Mouse (Mus musculus): ENCODE results near the gene Macrod2. TPM values are rescaled to one million over a fixed set of nuclear protein-coding genes. Genes with fewer than 3 reads are reported as not detected.

The Macrod2 gene
- polyA plus RNA-seq, 2 experiments: 2.1 to 7.7 TPM

DNA sequence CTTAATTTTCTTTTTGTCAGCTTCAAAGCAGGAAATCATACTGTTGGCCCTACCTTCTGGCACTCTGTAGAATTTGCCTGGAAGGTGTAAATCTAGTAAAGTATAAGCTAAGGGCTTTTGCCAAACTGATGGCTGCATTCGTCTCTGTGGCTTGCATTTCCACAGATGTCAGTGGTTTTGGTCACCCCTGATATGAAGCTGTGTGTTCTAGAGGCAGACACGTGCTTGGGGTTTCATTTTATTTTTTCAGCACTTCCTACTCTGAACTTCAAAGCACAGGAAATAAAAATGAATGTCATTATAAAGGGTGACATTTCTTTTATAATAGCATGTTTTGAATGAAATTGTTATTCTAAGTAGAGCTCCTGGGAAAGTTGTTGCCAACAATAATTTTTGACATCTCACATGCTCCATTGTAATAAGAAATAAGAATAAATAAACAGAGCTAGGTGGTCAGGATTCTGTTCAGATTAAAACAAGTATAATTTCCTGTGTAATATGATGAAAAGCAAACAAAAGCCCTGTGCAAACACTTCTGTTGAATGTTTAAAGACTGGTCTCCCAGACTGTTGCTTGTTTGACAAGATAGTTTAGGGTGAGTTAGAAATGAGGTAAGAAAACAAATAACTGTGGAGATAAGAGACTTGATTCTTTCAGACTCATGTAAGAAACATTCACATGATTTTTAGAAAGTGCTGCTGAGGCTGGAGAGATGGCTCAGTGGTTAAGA, 424.4 kb downstream of the Macrod2 start:
- 11% methylated on average over 2 of the region's 2 CpGs for WGBS (ENCODE audit: insufficient replicate concordance)
- Histone ChIP-seq H3K9ac (replicated peaks) (no peak overlapping the region), H3K9me3 (ENCODE audit: control insufficient read depth, low read length) (no peaks in the 10 kb centered on the region), H3K4me1 (replicated peaks; ENCODE audit: control insufficient read depth in 2 of 2, insufficient read depth in 2 of 2, low read length in 1 of 2) (no peaks in the 10 kb centered on the region), H3K36me3 (replicated peaks; ENCODE audit: control insufficient read depth, insufficient read depth, low read depth) (no peaks in the 10 kb centered on the region), H3K27me3 (ENCODE audit: control insufficient read depth, insufficient read depth, low read length) (no peaks in the 10 kb centered on the region), H3K27ac (no peak overlapping the region), H3K4me3 (ENCODE audit: insufficient read depth in 1 of 2, low read depth in 2 of 2, low read length in 2 of 2) (no peak overlapping the region), H3K4me2 (ENCODE audit: low read depth) (no peak overlapping the region)
- ATAC-seq (ENCODE audit: insufficient read depth) (no peak), DNase-seq (ENCODE audit: low read depth in 3 of 3, low spot score in 3 of 3) (no peak)
- TF ChIP-seq EP300 (IDR thresholded peaks at IDR 0.05; ENCODE audit: low read depth) (no peak), CTCF (IDR thresholded peaks at IDR 0.05; ENCODE audit: low read depth) (no peak)

DNA sequence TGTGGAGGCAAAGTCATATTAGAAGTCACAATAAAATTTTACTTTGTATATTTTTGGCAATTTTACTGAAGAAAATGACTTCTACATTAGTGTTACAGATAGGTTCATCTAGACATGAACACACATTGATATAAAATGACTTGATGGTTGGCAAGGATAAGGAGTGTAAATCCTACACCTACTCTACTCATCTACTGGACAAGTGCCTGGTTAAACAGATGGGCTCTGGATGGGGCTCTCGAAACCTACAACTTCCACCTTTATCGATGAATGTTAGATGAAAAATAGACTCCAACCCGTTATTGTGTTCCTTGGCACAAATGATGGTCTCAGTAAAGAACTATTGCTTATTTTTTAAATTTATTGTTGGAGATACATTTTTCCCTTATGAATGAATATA, 427.3 kb downstream of the Macrod2 start:
- no peak for TF ChIP-seq EP300 (IDR thresholded peaks at IDR 0.05; ENCODE audit: low read depth)
- TF ChIP-seq CTCF (IDR thresholded peaks at IDR 0.05; ENCODE audit: low read depth): no peak
- H3K36me3 ChIP-seq (replicated peaks; ENCODE audit: control insufficient read depth, insufficient read depth, low read depth): no peaks in the 10 kb centered on the region
- DNase-seq (ENCODE audit: low read depth in 3 of 3, low spot score in 3 of 3): no peak

DNA sequence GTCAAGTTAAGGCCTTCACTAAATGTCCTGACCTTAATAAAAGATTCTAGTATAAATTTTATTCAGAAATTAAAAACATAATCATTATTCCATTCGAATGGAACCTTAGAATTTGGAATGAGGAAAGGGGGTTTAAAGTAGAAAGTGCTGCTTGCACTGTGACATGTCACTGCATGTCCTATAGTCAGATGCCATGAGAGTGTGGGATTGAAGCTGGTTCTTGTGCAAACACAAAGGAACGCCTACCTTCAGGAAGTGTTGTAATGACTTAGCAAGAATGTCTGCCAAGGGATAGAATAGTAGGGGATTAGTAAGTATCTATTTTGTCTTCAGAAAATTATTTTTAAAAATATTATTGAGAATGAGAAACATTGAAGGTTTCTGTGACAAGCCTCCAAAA, 431.1 kb downstream of the Macrod2 start:
- ATAC-seq (ENCODE audit: insufficient read depth) (no peak), DNase-seq (ENCODE audit: low read depth in 3 of 3, low spot score in 3 of 3) (no peak)
- H3K4me1 ChIP-seq (replicated peaks; ENCODE audit: control insufficient read depth in 2 of 2, insufficient read depth in 2 of 2, low read length in 1 of 2): no peaks in the 10 kb centered on the region
- H3K9ac ChIP-seq (replicated peaks): no peak overlapping the region
- no peaks in the 10 kb centered on the region for H3K9me3 ChIP-seq (ENCODE audit: control insufficient read depth, low read length)
- no peak overlapping the region for H3K4me2 ChIP-seq (ENCODE audit: low read depth)
- 34% methylated on average over 2 of the region's 2 CpGs for WGBS (ENCODE audit: insufficient replicate concordance)
- H3K4me3 ChIP-seq (ENCODE audit: insufficient read depth in 1 of 2, low read depth in 2 of 2, low read length in 2 of 2): no peak overlapping the region
- no peak overlapping the region for H3K27ac ChIP-seq
- TF ChIP-seq CTCF (IDR thresholded peaks at IDR 0.05; ENCODE audit: low read depth): no peak
- TF ChIP-seq EP300 (IDR thresholded peaks at IDR 0.05; ENCODE audit: low read depth): no peak
- no peaks in the 10 kb centered on the region for H3K27me3 ChIP-seq (ENCODE audit: control insufficient read depth, insufficient read depth, low read length)
- no peaks in the 10 kb centered on the region for H3K36me3 ChIP-seq (replicated peaks; ENCODE audit: control insufficient read depth, insufficient read depth, low read depth)

More for the DNA sequence above, 427.3 kb downstream of the Macrod2 start:
- Histone ChIP-seq H3K4me1 (replicated peaks; ENCODE audit: control insufficient read depth in 2 of 2, insufficient read depth in 2 of 2, low read length in 1 of 2) (no peaks in the 10 kb centered on the region), H3K9me3 (ENCODE audit: control insufficient read depth, low read length) (no peaks in the 10 kb centered on the region), H3K4me3 (ENCODE audit: insufficient read depth in 1 of 2, low read depth in 2 of 2, low read length in 2 of 2) (no peak overlapping the region), H3K9ac (replicated peaks) (no peak overlapping the region), H3K4me2 (ENCODE audit: low read depth) (no peak overlapping the region), H3K27me3 (ENCODE audit: control insufficient read depth, insufficient read depth, low read length) (no peaks in the 10 kb centered on the region), H3K27ac (no peak overlapping the region)
- WGBS (ENCODE audit: insufficient replicate concordance): 69% methylated on average over 3 of the region's 3 CpGs
- ATAC-seq (ENCODE audit: insufficient read depth): no peak

DNA sequence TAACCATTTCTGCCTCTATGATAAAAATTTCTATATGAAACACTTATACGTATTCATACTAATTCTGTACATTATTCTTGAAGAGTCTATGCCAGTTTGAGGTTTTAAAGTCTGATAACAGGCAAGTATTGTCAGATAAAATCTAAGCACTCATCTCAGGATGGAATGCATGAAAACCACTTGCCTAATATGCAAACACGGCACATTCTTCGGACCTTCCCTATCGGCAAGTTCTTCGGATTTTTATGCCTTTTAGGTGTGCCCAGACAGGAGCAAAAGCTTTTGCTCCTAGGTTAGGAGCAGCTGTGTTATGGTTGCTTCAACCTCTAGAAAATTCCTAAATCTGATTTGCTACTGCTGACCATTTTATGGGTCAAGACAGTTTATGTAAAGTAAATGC, 433.8 kb downstream of the Macrod2 start:
- Histone ChIP-seq H3K9ac (replicated peaks) (no peak overlapping the region), H3K4me3 (ENCODE audit: insufficient read depth in 1 of 2, low read depth in 2 of 2, low read length in 2 of 2) (no peak overlapping the region), H3K4me1 (replicated peaks; ENCODE audit: control insufficient read depth in 2 of 2, insufficient read depth in 2 of 2, low read length in 1 of 2) (no peaks in the 10 kb centered on the region), H3K9me3 (ENCODE audit: control insufficient read depth, low read length) (no peaks in the 10 kb centered on the region), H3K27me3 (ENCODE audit: control insufficient read depth, insufficient read depth, low read length) (no peaks in the 10 kb centered on the region), H3K27ac (no peak overlapping the region), H3K36me3 (replicated peaks; ENCODE audit: control insufficient read depth, insufficient read depth, low read depth) (no peaks in the 10 kb centered on the region), H3K4me2 (ENCODE audit: low read depth) (no peak overlapping the region)
- TF ChIP-seq CTCF (IDR thresholded peaks at IDR 0.05; ENCODE audit: low read depth) (no peak), EP300 (IDR thresholded peaks at IDR 0.05; ENCODE audit: low read depth) (no peak)
- ATAC-seq (ENCODE audit: insufficient read depth) (no peak), DNase-seq (ENCODE audit: low read depth in 3 of 3, low spot score in 3 of 3) (no peak)
- WGBS (ENCODE audit: insufficient replicate concordance): 76% methylated on average over 5 of the region's 5 CpGs

DNA sequence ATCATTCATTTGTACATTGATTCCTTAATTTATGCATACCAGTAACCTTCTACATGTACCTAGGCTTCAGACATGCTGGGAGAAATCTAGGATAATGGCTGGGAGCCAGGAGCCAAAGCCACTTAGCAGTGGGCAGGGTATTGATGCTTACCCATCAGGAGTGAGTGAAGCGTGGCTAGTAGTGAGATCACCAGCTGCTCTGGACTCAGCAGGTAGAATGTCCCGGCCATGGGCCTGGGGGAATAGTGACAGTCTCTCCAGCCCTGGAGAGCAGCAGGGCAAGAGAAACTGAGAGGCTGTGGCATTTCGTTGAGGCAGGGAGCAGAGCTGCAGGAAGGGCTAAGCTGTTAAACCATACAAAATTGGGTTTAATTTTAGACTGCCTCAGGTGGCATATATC, 435.0 kb downstream of the Macrod2 start:
- H3K4me1 ChIP-seq (replicated peaks; ENCODE audit: control insufficient read depth in 2 of 2, insufficient read depth in 2 of 2, low read length in 1 of 2): no peaks in the 10 kb centered on the region
- no peak overlapping the region for H3K9ac ChIP-seq (replicated peaks)
- no peaks in the 10 kb centered on the region for H3K27me3 ChIP-seq (ENCODE audit: control insufficient read depth, insufficient read depth, low read length)
- WGBS (ENCODE audit: insufficient replicate concordance): 44% methylated on average over 3 of the region's 3 CpGs
- TF ChIP-seq EP300 (IDR thresholded peaks at IDR 0.05; ENCODE audit: low read depth) (no peak), CTCF (IDR thresholded peaks at IDR 0.05; ENCODE audit: low read depth) (no peak)
- no peaks in the 10 kb centered on the region for H3K36me3 ChIP-seq (replicated peaks; ENCODE audit: control insufficient read depth, insufficient read depth, low read depth)
- no peak for ATAC-seq (ENCODE audit: insufficient read depth)
- H3K4me3 ChIP-seq (ENCODE audit: insufficient read depth in 1 of 2, low read depth in 2 of 2, low read length in 2 of 2): no peak overlapping the region
- no peak overlapping the region for H3K4me2 ChIP-seq (ENCODE audit: low read depth)
- no peak overlapping the region for H3K27ac ChIP-seq
- no peak for DNase-seq (ENCODE audit: low read depth in 3 of 3, low spot score in 3 of 3)
- no peaks in the 10 kb centered on the region for H3K9me3 ChIP-seq (ENCODE audit: control insufficient read depth, low read length)
